Mouse (Mus musculus) ovary, adult 18-20 months (tissue): ENCODE data around the gene Gm37240.

ENCODE experiments used
- DNase-seq: peaks from one replicate; pipeline ENCODE4 v3.0.0; 2022; ENCODE audit warnings: low spot score, mixed read lengths

Gm37240 gene

DNA sequence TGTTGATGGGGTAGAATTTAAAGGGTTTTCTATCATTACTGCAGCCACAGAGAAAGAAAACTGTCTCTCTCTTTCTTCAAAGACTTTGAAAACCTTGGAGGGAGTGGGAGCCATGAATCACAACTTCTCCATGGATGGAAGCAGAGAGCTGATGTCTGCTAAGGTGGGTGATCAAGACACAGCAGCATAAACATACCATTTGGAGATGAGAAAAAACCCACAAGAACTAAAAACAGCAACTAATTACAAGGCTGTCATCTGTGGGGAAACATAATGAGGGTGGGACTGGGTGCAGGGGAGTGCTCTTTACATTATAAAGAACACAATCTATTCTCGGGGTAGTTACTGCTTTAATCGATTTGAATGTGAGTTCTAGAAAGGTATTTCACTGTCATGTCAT is 622.4 kb downstream of the Gm37240 start:
- DNase-seq = no peak

DNA sequence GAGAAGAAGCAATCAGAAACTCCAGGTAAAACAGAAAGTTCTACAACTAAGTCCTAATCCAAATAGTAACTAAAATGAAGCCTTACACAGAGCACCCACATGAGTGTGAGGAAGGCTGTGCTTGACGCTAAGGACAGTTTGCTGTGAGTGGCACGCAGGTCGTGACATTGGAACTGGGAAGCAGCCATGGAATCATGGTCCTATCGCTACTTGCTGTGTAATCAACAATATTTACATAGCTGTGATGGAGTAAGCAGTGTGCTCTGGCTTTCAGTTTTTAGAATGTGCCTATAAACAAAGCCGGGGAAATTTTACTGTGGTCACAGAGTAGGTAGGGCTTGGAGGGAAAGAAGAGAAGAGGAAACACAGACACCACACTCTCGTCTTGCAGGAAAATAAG is 622.8 kb downstream of the Gm37240 start:
- DNase-seq = no peak

DNA sequence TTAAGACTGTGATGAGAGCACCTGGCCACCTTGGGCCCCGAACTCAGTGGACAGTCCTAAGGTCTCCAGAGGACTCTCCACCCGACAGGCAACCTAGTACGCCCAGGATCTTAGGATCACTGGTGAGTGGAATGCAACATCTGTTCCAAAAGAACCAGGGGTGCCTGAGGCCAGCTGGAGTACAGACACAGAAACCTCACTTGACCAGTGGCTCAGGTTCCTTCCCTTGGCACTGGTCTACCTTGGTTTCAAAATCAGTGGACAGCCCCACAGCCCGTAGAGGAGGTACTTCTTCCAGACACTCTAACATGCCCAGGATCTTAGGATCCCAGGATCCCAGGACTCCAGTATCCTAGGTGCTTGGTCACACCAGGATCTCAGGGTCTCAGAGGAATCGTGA is 632.8 kb downstream of the Gm37240 start:
- no peak for DNase-seq

DNA sequence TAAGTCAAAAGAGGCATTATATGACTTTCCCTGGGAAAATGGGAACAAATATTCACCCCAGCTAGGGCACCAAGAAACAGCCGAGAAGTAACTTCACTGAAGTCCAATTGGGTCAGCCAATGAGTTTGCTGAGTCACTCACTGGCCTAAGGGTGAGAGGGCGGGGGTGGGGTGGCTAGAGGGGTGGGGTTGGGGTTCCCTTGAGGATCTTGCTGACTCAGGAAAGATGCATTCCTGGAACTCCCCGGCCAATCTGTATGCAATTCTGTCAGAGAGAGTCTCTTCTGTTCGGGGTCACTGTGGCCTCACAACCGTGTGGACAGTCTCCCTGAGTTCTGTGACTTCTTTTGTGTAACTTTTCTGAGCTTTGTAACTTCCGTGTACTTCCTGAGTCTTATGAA is 635.7 kb downstream of the Gm37240 start:
- DNase-seq = no peak

DNA sequence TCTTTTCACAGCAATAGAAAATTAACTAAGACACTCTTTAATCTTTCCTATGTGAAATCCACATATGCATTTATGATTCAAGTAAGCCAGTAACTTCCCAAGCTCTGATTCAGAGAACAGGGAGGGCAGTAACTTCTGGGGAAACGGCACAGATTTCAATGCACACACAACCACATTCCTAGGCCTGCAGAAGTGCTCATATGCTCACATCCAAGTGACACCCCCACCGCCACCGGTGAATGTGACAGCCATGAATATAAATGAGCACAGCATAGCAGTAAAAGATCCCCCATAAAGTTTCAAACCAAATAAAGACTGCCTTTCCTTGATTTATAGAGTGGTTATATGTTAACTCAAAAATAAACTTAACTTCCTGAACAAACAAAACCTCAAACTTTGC is 641.2 kb downstream of the Gm37240 start:
- no peak for DNase-seq

DNA sequence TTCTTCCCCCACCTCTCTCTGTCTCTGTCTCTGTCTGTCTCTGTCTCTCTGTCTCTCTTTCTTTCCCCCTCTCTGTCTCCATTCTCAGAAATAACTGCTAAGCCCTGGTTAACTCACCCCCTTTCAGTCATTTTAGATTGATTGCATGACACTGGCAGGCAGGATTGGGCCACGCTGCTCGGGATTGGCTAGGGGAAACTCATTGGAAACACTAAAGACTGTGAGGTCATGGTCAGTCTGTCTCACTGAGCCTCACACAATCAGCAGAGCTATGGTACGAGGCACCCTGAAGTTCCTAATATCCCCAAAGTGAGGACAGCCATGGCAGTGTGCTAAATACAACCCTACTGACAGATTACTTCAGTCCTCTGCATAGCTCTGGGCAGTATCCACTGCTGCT is 650.8 kb downstream of the Gm37240 start:
- DNase-seq = no peak

DNA sequence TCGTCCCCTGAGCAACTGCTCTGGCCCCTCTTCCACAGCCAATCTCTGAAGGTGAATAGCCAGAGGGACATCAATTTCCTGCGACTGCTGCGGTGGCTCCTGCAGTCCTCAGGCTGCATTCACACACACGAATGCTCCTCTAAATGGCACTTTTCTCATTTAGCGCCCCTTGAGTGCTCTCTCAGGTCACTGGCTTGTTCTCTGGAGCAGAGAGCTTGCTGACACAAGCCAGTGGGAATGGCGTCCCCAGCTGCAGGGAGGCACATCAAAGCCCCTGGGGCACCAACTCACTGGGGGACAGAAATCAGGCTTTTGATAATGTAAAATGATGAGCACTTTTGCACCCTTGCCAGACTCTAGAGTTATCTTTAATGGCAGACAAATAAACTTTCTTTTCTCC is 654.5 kb downstream of the Gm37240 start:
- no peak for DNase-seq

DNA sequence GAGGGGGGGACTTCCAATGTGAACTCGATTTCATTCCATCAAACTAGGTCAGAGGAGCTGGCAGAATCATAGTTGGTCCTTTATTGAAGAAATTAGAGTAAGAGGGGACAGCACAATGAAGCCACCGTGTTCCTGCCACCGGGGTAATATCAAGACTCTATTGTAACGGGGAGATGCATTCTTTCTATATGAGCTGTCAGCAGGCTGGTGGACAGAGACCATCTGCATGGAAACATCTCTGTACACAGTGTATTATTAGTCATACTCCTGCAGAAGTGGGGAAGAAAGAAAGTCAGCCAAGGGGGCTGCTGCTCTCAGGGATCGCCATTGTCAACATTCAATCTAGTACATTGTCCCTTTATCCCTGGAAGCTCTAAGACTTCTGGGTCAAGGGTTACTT is 665.3 kb downstream of the Gm37240 start:
- no peak for DNase-seq

DNA sequence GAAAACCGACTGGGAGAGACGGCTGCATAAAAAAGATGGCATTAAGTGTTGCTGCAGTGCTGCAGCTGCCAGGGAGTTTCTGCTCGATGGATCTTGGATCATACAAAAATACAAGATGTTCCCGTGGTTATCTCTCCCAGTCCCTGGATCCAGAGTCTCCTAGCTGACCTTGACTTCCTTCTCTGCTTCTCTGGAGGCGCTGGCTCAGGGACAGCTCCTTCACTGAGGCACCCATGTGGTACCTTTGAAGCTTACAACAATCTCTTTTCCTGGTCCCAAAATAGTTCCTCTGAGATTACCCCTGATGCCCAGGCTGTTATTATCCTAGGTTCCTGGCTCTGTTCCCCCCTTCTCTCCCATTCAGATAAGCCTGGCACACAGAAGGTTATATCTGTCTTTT is 672.4 kb downstream of the Gm37240 start:
- DNase-seq = peak; percentile 74

DNA sequence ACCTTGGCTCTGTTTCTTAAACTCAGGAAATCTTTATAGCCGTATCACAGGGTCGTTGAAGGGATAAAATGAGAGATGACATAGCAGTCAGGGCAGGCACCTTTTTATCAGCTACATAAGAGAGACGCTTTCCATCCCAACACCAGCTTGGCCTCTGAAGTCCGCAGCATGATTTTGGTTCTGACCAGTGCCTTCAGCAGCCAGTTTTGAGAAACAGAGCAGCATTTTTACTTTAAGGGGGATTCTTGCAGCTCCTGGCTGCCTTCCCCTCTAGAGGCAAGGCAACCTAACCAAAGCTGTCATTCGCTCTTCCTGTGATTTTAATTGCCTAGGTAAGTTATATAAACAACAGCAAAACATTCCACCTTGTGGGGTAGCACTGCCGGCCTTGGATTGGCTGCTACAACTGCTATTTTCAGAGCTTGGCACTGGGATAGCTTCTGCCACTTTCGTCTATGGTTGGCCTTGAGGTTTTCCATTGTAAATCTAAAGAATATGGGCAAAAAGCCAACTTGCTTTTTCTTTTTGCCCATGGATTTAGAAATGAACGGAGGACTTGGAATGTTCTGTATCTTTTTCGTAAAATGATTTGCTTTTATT is 674.5 kb downstream of the Gm37240 start:
- no peak for DNase-seq

DNA sequence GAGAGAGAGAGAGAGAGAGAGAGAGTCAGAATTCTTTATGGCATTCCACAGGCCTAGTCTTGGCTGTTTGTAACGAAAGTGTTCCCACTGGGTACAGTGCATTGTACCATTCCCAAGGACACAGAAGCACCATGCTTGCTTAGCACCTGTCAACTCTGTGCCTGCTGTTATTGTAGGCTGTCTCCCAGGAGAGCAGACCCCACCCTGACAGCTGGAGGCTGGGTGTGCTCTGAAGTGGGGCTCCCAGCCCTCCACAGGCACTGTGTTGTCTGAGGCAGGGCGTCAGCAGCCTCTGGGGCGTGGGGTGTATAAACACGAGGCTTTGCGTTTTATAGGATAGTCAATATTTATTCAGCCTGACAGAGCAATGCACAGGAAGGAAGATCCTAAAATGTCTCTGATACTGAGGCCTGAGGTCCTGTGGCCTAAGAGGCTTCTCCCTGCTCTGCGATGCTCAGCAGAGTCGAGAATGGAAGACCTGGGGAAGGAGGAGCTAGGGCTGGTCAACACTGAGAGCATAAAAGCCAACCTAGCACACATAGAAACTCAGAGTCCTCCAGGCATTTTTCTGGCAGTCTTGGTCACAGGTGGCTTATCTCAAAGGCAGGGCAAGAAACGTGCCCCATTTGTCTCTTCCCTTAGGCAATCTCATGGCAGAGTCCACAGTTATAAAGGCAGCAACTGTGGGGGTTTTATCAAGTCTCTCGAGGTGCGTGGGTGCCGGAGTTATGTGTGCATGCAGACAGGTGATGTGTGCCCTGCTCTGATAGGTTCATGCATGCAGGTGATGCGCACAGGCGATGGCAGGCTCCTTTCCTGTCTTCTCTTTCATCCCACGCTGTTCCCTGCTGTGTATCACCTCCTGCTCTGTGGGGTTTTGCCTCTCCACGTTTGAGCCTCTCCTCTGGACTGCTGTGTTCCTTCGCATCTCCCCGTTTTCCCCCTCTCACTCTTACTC is 677.2 kb downstream of the Gm37240 start:
- no peak for DNase-seq

DNA sequence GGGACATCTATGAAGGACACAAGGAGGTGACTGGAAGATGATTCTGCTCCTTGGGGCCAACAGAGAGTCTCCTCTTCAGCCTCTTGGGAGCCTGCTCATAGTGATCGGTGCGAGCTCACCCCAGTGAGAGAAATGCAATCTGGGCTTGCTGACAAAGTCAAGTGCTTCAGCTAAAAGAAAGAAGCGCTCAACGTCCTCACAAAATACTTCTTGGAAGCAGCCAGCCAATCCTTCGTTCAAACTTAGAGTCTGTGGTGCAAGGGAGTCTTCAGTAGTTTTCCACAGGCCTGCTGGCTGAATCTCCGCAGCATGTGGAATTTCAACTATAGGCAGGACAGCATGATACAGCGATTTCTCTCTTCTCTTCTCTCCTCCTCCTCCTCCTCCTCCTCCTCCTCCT is 680.8 kb downstream of the Gm37240 start:
- no peak for DNase-seq

DNA sequence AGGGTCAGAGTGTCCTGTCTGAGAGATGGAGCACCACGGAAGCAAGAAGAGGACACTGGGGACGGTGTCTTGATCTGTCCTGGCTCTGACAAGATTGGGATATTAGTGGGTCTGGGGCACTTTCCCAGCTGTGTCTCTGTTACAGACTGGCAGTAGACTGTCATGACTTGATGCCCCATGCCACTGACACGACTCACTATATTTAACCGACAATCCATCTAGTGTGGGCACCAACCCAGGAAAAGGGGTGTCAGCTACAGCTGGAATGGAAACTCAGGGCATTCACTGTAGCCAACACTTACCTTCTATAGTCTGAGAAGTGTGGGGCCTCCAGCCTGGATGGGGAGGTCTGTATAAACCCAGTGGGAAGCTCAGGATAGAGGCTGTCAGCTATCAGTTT is 681.4 kb downstream of the Gm37240 start:
- no peak for DNase-seq

DNA sequence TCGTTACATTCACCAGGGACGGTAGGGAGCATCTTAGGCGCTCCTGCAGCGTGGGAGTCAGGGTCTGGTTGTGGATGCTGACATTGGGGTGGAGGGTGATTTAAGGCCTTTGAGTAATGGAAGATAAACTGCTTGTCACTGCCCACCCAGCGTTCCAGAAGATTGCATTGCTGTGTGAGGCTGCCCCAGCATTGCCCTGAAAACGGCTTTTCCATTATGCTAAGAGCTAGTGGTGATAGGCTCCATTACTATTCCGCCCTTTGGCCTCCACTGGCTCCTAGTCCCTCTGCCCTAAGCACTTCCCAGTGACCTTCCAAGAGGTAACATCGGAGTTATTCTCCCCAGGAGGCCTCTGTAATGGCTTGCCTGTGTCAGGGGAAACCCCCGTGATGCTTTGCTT is 683.7 kb downstream of the Gm37240 start:
- no peak for DNase-seq

DNA sequence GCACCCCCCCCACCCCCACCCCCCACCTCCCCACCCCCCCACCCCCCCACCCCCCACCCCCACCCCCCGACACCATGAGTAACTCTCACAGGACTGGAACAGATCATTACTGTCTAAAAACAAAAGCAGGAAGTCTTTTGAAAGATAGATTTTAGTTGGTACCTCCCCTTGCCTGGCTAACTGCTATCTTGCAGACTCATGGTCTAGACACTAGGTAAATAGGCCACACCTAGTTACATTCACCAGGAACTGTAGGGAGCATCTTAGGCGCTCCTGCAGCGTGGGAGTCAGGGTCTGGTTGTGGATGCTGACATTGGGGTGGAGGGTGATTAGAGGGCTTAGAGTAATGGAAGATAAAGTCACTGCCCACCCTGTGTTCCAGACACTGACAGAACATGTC is 684.6 kb downstream of the Gm37240 start:
- DNase-seq = no peak

DNA sequence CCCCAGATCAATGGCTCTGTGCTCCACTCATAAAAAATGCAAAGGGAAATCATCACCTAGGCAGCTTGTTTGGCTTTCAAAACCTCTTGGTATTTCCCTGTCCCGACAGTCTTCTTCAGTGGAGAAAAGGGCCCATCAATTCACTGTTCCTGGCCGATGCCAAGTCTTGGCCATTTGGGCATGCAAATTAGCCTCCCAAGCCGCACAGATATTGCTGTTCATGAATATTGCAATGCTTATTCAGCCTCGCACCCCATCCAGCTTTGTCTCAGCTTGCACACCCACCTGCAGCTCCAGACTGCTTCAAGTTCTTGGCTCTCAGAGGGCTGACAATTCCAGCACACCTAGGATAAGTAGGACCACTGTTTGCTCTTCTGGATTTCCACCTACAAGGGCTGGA is 685.5 kb downstream of the Gm37240 start:
- DNase-seq = no peak

DNA sequence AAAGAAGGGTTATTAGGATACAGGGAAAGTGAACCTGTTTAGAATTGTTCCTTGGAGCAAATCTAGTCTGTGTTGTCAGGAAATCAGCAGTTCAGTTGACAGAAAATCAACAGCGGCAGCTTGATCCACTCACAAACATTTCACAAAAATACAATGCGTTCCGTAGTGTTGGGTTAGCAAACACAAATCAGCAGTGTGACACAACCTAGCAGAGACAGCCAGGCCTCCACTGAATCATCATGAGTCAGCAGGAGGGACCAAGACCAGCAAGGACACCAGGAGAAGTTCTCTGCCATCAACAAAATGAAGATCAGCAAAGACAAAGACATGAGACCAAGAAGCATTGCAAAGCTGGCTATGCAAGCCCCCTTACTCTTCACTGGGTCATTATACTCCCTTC is 688.8 kb downstream of the Gm37240 start:
- DNase-seq = no peak

DNA sequence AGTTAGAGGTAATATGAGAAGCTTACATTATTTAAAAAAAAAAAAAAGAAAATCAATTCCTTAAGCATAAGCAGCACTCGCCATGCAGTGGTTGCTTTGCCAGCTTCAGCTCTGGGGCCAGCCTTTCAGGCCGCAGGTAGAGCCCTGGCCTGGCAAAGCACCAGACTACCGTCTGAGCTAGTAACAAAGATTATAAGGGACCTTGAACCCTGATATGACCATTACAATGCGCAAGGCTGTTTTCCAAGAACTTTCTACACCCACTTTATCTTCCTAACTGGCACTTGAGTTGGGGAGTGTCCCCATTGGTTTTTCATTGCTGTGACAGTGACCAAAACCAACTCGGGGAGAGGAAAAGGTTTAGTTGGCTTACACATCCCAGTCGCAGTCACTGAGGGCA is 690.2 kb downstream of the Gm37240 start:
- no peak for DNase-seq

DNA sequence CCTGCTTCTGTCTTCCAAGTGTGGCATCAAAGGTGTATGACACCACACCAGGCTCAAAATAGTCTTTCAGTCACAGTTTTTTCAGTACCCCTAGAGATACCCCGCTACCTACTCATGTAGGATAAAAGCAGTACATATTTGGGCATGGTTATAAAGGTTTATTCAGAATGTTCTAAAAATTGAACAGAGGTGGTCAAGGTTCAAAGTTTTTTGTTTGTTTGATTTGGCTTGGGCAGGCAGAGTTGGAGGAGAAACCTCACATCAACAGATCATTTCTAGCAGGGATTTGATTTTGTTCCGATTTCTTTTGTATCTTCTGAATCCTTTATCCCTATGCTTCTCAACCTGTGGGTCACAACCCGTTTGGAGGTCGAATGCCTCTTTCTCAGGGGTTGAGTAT is 690.7 kb downstream of the Gm37240 start:
- no peak for DNase-seq

DNA sequence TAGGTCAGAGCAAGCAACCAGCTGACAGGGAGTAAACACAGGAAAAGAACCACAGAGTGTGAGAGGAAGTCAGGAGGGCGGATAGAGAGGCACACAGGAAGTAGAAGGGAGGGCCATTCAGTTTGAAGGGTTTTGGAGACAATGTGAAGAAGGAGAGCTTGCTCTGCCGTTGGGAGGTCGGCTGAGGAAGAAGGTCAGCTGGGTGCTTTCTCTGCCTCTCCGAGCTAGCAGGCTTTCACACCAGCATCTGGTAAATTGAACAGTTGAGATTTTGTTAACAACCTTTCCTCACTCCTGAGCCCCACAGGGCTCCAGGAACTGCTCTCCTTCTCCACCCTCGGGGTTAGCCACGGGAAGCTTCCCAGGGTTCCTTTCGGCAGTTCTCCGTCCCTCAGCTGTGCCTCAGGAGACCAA is 692.2 kb downstream of the Gm37240 start:
- DNase-seq = no peak

DNA sequence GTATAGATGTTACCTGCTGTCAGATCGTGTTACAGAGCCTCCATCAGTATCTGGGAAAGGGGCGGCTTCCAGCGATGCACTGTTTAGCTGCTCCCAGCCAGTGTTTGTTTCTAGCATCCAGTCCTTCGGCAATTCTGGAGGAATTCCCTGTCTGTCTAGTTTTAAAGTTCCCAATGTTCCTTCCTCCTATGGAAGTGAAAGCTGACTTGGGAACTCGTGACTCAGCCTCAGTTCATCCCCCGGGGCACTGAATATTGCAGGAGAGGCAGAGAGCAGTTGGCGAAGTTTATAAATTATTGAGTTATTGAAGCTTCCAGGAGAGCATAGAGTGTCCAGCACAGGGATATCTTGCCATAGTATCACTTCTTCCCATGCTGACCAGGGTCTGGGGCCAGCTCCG is 697.5 kb downstream of the Gm37240 start:
- DNase-seq = no peak

DNA sequence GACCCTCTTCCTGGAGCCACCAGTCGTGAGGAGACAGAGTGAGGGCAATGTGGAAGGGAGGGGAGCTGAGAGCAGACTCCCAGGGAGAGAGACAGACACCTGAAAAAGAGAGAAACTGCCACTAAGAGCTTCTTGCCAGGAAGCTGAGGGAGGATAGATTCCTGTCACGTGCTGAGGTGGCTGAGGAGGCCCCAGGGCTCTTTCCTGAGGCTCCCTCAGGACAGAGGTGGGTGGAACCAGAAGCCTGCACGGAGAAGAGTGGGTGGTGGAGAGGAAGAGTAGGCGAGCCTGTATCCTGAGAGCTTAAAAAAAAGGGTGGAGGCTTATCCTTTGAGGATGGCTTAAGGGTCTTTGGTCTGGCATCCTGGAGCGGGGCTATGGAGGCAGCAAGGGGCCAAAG is 699.0 kb downstream of the Gm37240 start:
- DNase-seq = no peak

DNA sequence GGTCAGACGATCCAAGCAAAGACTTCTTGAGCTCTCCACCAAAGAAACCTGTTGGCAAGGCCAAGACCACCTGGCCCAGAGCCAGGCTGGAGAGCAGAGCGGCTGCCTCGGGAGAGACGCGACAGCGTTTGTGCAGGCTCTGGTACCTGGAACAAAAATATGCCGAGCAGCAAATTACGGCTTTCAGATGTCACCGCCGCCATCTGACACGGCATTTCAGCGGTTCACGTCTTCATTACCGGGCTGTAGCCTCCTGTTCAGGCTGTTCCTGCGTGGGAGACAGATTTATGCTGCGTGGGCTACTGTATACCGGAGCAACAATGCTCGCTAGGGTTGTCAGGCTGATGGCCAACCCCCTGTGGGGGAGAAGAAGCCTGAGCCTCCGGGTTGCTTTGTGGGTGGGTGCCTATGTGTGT is 700.6 kb downstream of the Gm37240 start:
- DNase-seq = peak; percentile 16

DNA sequence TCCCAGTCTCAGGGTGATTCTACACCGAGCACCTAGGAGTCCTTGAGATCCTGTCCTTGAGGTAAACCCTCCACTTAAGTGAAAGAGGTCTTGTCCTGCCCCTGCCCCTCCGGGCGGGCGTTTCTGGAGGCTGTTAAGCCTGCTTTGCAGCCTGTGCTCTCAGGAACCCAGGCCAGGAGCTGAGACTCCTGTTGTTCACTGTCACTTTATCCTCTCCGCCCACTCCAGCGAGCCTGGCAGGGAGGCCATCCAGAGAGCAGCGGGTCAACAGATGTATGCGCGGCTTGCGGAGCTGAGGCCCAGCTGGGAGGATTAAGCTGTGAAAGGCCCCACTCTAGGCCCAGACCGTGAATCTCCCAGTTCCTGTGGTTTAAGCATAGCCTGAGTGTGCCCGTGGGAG is 701.5 kb downstream of the Gm37240 start:
- no peak for DNase-seq
